Mouse (Mus musculus) adrenal gland, postnatal 4 days (tissue): ENCODE results near the gene Asap2. TPM values are rescaled to one million over a fixed set of nuclear protein-coding genes. Genes with fewer than 3 reads are reported as not detected.

Experiments
- DNase-seq, 2 experiments: peaks; one replicate each; pipeline ENCODE4 v3.0.0; 2021 to 2022; ENCODE audit warnings: low spot score in 2 of 2, mixed read lengths in 2 of 2
- total RNA-seq, 2 experiments: library from RNA; stranded (reverse); gene quantifications; 2 replicates each; pipeline ENCODE4 v1.2.3; 2021

Gene Asap2
- total RNA-seq, 2 experiments from 2014 or later: 26.6 to 27.8 TPM

DNA sequence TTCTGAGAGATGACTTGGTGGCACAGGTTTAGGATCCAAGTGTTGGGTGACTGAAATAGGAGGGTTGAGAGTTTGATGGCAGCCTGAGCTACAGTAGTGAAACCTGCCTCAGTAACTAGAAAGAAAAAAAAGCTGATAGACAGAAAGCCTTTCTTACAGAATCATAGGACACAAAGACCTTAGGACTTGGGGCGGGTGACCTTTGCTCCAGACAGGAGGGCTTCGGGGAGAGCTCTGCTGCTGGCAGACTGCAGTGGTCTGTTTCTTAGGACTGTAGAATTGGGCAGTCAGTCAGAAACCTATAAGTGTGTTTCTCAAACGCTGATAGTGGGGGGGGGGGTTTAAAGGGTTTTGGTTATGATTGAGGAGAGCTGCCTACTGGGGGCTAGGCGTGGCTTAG, 315.5 kb downstream of the Asap2 start:
- DNase-seq: no peak

DNA sequence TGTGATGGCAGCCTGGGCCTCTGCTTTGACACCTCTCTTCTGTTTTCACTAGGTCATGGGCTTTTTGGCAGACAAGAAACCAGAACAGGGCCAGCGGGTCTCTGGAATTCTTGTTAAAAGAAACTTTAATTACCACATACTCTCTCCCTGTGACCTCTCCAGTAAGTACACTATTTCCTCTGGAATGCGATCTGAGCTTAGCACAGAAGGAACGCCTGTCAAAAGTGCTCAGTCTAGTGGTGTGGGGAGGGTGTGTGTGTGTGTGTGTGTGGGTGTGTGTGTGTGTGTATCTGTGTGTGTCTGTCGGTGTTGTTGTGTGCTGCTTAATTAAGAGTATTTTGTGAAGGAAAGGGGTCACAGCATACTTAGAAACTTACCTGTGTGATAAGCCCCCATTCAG, 316.5 kb downstream of the Asap2 start:
- DNase-seq: no peak

DNA sequence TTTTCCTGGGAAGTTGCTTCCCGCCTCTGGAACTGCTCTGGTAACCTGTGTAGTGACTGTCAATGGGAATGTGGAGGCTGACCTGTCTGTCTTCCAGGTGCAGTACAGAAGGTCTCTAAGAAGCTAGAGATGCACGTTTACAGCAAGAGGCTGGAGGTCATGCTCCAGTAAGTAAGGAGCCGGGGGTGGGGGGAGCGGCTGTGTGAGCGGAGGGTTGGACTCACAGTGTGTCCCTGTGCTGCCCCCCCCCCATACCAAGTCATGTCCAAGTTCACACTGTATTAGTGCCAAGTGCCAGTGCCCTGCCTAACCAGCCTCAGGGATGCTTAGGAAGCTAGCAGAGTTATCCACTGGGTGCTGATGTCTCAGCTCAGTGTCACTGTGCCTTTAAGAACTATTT, 321.9 kb downstream of the Asap2 start:
- DNase-seq: no peak

- DNase-seq: peak; percentile 55 to 66
These were observed 325.9 kb downstream of the Asap2 start, which contains the start of gene Iah1 for GRCm38 (mm10) chr12:21315923-21316868. Iah1 (plus strand) TSS chr12:21316389.

DNA sequence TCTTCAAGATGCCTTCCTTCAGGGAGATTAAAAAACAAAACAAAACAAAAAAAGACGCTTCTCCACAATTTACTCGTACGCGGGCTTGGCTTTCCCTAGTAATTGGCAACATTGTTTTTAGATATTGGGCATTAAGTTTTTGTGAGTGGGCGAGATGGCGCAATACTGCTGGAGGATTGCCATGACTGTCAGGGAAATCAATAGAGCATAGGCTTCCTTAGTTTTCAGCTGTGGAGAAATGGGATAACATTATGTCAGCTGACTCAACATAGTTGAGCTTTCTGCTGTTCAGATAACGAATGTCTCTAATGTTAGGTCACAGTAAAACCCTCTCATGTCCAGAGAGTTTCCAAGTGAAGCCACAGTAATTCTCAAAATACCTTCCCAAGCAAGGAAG, 326.6 kb downstream of the Asap2 start:
- DNase-seq: no peak

- DNase-seq: peak in 1 of 2 experiments; percentile 52
These were observed 328.1 kb downstream of the Asap2 start for GRCm38 (mm10) chr12:21318143-21318895.
